Mouse (Mus musculus) layer of hippocampus, adult 2 months (tissue): Measurements from ENCODE around the gene Scrg1. TPM values are rescaled to one million over a fixed set of nuclear protein-coding genes. Genes with fewer than 3 reads are reported as not detected.
"Not testable (repeated sequence)": the region's sequence is repeated elsewhere in the genome, so short reads cannot be mapped to it uniquely, and the experiment has no call there.

Experiments used
- DNase-seq, 2 experiments: peaks; one replicate each; pipeline ENCODE4 v3.0.0; 2022; ENCODE audit warnings: low spot score in 2 of 2
- H3K27ac ChIP-seq: fragments of 200-600 bp; 2 replicates; pipeline ENCODE4 v1.8.1; 2022
- H3K4me3 ChIP-seq: fragments of 200-600 bp; 2 replicates; pipeline ENCODE4 v1.8.1; 2022; ENCODE audit warnings: mild to moderate bottlenecking
- CTCF ChIP-seq: fragments of 200-600 bp; conservative IDR thresholded peaks from 2 replicates; pipeline ENCODE4 v1.8.1; 2022; ENCODE audit warnings: antibody characterized with exemption, mild to moderate bottlenecking, moderate library complexity
- total RNA-seq, 2 experiments: library from RNA; stranded (reverse); gene quantifications; 2 replicates each; pipeline ENCODE4 v1.2.3; 2021

Gene Scrg1
- total RNA-seq, 2 experiments from 2014 or later = 59.4 to 60.9 TPM

DNA sequence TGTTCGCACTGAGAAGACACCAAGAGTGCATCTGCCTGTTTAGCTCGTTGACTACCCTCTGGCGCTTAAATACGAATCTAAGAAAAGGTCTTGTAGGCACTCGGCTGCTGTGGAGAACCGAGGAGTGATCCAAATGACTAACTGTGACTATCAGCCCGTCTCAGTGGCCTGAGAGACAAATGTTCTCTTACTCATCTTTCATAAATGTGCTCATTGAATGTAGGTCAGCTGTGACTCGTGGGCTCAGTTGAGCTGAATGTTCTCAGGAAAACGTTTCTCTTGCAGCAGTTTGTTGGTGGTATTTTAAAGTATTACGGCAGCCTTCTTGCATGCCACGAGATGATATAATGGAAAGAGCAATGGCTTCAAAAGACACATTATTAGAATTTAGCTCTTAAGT is 24.8 kb upstream of the Scrg1 start:
- no peak for TF ChIP-seq CTCF
- peak in 1 of 2 experiments; percentile 30 for DNase-seq
- no peak overlapping the region; the same call in 1 of the 2 replicates for H3K27ac ChIP-seq
- no peak overlapping the region; the same call in 1 of the 2 replicates for H3K4me3 ChIP-seq

GRCm38 (mm10) chr8:57432802-57433201 is 22.9 kb upstream of the Scrg1 start:
- no peak overlapping the region for H3K4me3 ChIP-seq
- H3K27ac ChIP-seq = no peak overlapping the region
- no peak for DNase-seq
- no peak for TF ChIP-seq CTCF

DNA sequence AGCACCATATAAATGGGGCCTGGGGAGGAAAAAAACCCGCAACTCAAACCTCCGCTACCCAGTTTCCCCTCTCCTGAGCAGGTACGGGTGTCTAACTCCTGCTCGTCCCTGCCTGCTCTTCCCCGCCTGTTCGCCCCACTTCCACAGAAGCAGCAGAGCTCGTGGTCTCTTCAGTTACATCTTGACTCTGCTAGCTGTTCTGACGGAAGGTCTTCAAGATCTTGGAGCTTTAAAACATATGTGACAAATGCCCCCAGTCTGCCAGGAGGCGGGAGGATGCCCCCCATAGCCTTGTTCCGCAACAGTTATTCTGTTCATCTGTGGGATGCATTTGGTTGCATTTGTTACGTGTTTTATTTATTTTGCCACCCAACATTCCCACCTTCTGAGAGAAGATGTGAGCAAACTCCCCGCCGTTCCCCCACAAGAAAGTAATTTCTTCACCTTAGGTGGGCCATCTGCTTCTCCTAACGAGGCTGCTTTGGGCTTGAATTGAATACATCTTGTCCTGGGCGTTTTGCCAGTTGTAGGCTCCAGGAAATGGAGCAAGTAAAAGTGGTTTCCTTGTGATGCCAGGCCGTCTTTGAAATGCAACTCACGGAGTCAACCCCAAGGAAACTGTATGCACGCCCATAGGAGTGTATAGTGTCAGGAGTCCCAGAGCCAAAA is 19.8 kb upstream of the Scrg1 start:
- DNase-seq = peak; percentile 39 to 48
- H3K27ac ChIP-seq = no peak overlapping the region
- H3K4me3 ChIP-seq = peak overlapping the region; percentile 2; the same call in 1 of the 2 replicates
- no peak for TF ChIP-seq CTCF

DNA sequence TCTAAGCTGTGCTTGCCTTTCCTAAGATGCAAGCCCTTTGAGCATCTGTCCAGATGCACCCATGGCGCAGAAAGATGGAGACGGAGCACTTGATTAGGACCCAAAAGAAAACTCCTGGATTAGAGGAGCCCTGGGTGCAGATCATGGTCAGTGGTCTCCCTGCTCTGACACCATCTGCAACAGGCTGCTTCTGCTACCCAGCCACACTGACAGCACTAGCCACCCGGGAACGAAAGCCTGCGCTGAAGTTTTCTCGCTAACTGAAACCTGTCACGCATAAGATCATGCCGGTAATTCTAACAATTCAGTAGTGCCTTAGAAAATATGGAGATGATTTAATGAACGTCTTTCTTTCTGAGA is 19.3 kb upstream of the Scrg1 start:
- Histone ChIP-seq H3K27ac (no peak overlapping the region), H3K4me3 (no peak overlapping the region; the same call in 1 of the 2 replicates)
- TF ChIP-seq CTCF = no peak
- DNase-seq = no peak

GRCm38 (mm10) chr8:57441131-57441530 is 14.6 kb upstream of the Scrg1 start:
- Histone ChIP-seq H3K4me3 (no peak overlapping the region), H3K27ac (no peak overlapping the region)
- TF ChIP-seq CTCF = no peak
- no peak for DNase-seq

GRCm38 (mm10) chr8:57441556-57441955 is 14.2 kb upstream of the Scrg1 start:
- Histone ChIP-seq H3K27ac (no peak overlapping the region), H3K4me3 (no peak overlapping the region)
- no peak for TF ChIP-seq CTCF
- DNase-seq = no peak

- DNase-seq = no peak
- Histone ChIP-seq H3K4me3 (no peak overlapping the region), H3K27ac (no peak overlapping the region)
- TF ChIP-seq CTCF = no peak
Observed at GRCm38 (mm10) chr8:57443289-57443688, 12.4 kb upstream of the Scrg1 start.

DNA sequence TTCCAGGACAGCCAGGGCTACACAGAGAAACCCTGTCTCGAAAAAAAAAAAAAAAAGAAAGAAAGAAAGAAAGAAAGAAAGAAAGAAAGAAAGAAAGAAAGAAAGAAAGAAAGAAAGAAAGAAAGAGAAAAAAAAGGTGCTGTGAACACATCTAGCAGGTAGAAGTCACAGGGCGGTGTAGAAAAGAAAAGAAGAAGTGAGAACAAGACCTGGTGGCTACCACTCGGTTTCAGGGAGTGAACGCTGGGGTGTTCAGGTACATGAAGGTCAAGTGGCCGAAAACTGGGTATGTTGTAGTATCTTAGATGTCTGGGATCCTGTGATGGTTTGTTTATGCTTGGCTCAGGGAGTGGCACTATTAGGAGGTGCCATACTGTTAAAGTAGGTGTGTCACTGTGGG is 9.8 kb upstream of the Scrg1 start:
- DNase-seq = not testable (repeated sequence)

DNA sequence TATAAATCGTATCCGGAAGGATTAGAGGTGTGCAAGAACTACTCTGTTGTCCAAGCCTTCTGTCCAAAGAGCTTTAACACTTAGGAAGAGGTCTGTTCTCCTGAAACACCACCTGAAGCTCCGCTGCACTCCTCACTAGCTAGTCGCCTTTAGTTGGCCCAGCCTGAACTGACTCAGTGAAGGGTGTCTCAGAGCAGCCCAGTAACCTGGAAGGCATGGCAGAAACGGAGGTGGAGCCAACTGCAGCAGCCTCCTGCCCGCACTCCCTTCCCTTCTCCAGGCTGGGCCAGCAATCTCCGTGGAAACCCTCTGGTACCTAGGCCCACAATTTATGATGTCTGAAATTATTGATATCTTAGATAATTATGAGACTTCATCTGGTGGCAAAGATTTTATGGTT is 5.0 kb upstream of the Scrg1 start:
- no peak for TF ChIP-seq CTCF
- Histone ChIP-seq H3K27ac (no peak overlapping the region), H3K4me3 (no peak overlapping the region)
- no peak for DNase-seq

More for the DNA sequence above, 9.8 kb upstream of the Scrg1 start:
- H3K4me3 ChIP-seq, H3K27ac ChIP-seq: not testable (repeated sequence)

DNA sequence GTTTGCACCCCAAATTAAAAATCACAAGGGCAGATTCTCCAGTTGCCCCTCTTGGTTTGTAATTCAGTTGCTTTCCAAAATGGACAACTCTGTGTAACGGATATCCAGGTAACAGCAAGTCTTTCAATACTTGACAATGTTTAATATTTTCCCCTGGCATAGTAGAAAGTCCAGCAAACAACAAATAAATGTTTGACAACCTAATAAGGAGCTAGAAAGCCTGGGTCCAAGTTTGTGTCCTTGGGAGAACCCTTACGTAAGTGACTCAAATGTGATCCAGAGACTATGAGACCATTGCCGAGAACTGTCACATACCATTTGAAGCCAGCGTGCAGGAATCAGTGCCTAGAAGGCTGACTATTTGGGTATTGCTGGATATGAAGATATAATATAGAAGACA is 3.8 kb upstream of the Scrg1 start:
- no peak for TF ChIP-seq CTCF
- no peak for DNase-seq
- H3K27ac ChIP-seq = no peak overlapping the region

DNA sequence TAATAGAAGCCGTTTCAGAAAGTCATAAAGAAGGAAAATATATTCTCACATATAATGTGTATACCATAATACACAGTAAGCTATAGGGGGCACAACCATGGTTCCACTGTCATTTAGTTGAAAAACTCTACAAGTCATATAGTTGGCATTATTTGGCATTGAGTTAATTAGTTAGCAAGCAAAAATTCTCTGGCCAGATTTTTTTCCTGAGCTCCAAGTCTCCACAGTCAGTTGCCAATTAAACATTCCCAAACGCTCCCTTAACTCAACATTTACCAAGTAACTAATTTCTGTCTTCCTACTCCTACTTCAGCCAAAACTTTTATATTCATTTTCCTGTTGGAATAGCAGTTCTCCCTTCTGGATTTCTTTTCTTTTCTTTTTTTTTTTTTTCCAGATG is 2.4 kb upstream of the Scrg1 start:
- no peak for DNase-seq
- Histone ChIP-seq H3K27ac (no peak overlapping the region), H3K4me3 (no peak overlapping the region)
- TF ChIP-seq CTCF = no peak

More for the DNA sequence above, 3.8 kb upstream of the Scrg1 start:
- H3K4me3 ChIP-seq = no peak overlapping the region

- peak; percentile 14 to 66 for DNase-seq
- peak overlapping the region; percentile 86 for H3K27ac ChIP-seq
- 0 out of 2 replicates have a peak, but pooled peaks have one; percentile 12 for TF ChIP-seq CTCF
- peak overlapping the region; percentile 48 for H3K4me3 ChIP-seq
Observed at GRCm38 (mm10) chr8:57457152-57457551, 1.4 kb downstream of the Scrg1 start.

DNA sequence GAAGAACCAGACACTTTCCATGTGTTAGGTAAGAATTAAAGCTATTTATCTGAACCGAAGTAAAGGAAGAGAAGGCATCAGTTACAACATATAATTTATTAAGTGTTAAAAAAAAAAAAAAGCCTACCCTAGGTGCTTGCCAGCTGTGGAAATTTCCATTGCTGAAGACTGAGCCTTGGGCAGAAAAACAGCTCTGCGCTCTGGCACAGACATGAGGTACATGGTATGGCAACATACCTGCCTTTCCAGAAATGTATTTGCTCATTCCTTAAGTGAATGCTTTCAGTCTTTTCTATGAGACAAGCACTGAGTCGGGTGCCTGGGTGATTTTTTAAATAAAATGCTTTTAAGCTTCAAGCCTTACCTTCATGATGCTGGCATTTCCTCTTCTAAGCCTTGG is 2.2 kb downstream of the Scrg1 start:
- peak overlapping the region; percentile 86; the same call in 1 of the 2 replicates for H3K27ac ChIP-seq
- peak overlapping the region; percentile 48 for H3K4me3 ChIP-seq
- no peak for DNase-seq
- TF ChIP-seq CTCF = no peak

DNA sequence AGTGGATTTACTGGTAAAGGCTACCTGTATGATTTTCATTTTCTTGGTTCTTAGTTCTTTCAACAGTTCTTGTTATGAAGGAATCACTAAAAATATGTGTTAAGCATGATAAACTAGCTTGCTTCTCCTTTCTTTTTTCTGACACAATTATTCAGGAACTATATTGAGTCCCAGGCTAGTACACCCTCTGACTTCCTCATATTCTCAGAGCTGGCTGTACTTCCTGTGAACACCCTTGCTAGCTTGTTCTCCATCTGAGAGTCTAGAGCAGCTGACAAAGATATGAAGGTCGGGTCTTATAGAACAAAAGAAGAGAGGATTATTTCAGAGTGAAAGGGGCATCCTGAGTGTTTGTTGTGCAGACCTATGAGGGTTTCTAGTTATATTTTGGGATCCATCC is 7.1 kb downstream of the Scrg1 start:
- H3K27ac ChIP-seq = no peak overlapping the region
- TF ChIP-seq CTCF = no peak
- no peak overlapping the region for H3K4me3 ChIP-seq
- no peak for DNase-seq
